Mouse (Mus musculus): Measurements from ENCODE around the gene Arhgap28. TPM values are rescaled to one million over a fixed set of nuclear protein-coding genes. Genes with fewer than 3 reads are reported as not detected.
A peak's percentile ranks its signal among the peaks of the same experiment; 100 is the strongest.

The Arhgap28 gene
- polyA plus RNA-seq, 1 experiment from 2014 or later: 5.7 TPM

GRCm38 (mm10) chr17:67838948-67839347, 165.0 kb downstream of the Arhgap28 start:
- no peak overlapping the region for H3K9ac ChIP-seq (ENCODE audit: low read length)
- no peak for DNase-seq (ENCODE audit: low spot score)
- H3K27me3 ChIP-seq (ENCODE audit: control insufficient read depth, insufficient read depth, low read length): no peaks in the 10 kb centered on the region
- no peak overlapping the region for H3K27ac ChIP-seq (replicated peaks)
- no peak for TF ChIP-seq CTCF (IDR thresholded peaks at IDR 0.05; ENCODE audit: low read depth)
- no peaks in the 10 kb centered on the region for H3K4me1 ChIP-seq (replicated peaks; ENCODE audit: control insufficient read depth, insufficient read depth)
- no peak for ATAC-seq (ENCODE audit: low FRiP score, low TSS enrichment)
- no peaks in the 10 kb centered on the region for H3K9me3 ChIP-seq (ENCODE audit: control insufficient read depth, low read length)
- H3K4me2 ChIP-seq (replicated peaks; ENCODE audit: low read depth): no peak overlapping the region
- no peaks in the 10 kb centered on the region for H3K36me3 ChIP-seq (ENCODE audit: control insufficient read depth, insufficient read depth, low read length)
- no peak overlapping the region for H3K4me3 ChIP-seq (ENCODE audit: low read depth, low read length)
- 81% methylated on average over 13 of the region's 13 CpGs for WGBS

GRCm38 (mm10) chr17:67837351-67838090, 166.4 kb downstream of the Arhgap28 start:
- Histone ChIP-seq H3K9ac (ENCODE audit: low read length) (no peak overlapping the region), H3K36me3 (ENCODE audit: control insufficient read depth, insufficient read depth, low read length) (no peaks in the 10 kb centered on the region), H3K4me3 (ENCODE audit: low read depth, low read length) (no peak overlapping the region), H3K9me3 (ENCODE audit: control insufficient read depth, low read length) (no peaks in the 10 kb centered on the region), H3K27me3 (ENCODE audit: control insufficient read depth, insufficient read depth, low read length) (no peaks in the 10 kb centered on the region), H3K4me2 (replicated peaks; ENCODE audit: low read depth) (no peak overlapping the region), H3K4me1 (replicated peaks; ENCODE audit: control insufficient read depth, insufficient read depth) (no peaks in the 10 kb centered on the region), H3K27ac (replicated peaks) (no peak overlapping the region)
- TF ChIP-seq CTCF (IDR thresholded peaks at IDR 0.05; ENCODE audit: low read depth) (peak; percentile 88), EP300 (optimal IDR thresholded peaks at IDR 0.05) (no peak)
- DNase-seq (ENCODE audit: low spot score) (peak; percentile 65), ATAC-seq (ENCODE audit: low FRiP score, low TSS enrichment) (0 out of 2 replicates have a peak, but pooled peaks have one; percentile 42)
- WGBS: 54% methylated on average over 17 of the region's 17 CpGs

- no peaks in the 10 kb centered on the region for H3K4me1 ChIP-seq (replicated peaks; ENCODE audit: control insufficient read depth, insufficient read depth)
- no peak overlapping the region for H3K4me3 ChIP-seq (ENCODE audit: low read depth, low read length)
- 97% methylated on average over 20 of the region's 20 CpGs for WGBS
- no peaks in the 10 kb centered on the region for H3K27me3 ChIP-seq (ENCODE audit: control insufficient read depth, insufficient read depth, low read length)
- no peak for ATAC-seq (ENCODE audit: low FRiP score, low TSS enrichment)
- H3K27ac ChIP-seq (replicated peaks): no peak overlapping the region
- TF ChIP-seq EP300 (optimal IDR thresholded peaks at IDR 0.05) (no peak), CTCF (IDR thresholded peaks at IDR 0.05; ENCODE audit: low read depth) (no peak)
- H3K9ac ChIP-seq (ENCODE audit: low read length): no peak overlapping the region
- no peaks in the 10 kb centered on the region for H3K9me3 ChIP-seq (ENCODE audit: control insufficient read depth, low read length)
- DNase-seq (ENCODE audit: low spot score): no peak
- H3K36me3 ChIP-seq (ENCODE audit: control insufficient read depth, insufficient read depth, low read length): no peaks in the 10 kb centered on the region
- no peak overlapping the region for H3K4me2 ChIP-seq (replicated peaks; ENCODE audit: low read depth)
Measured at GRCm38 (mm10) chr17:67836146-67836895, 167.6 kb downstream of the Arhgap28 start.

- ATAC-seq (ENCODE audit: low FRiP score, low TSS enrichment) (no peak), DNase-seq (ENCODE audit: low spot score) (no peak)
- H3K36me3 ChIP-seq (ENCODE audit: control insufficient read depth, insufficient read depth, low read length): no peaks in the 10 kb centered on the region
- H3K9me3 ChIP-seq (ENCODE audit: control insufficient read depth, low read length): no peaks in the 10 kb centered on the region
- no peak for TF ChIP-seq CTCF (IDR thresholded peaks at IDR 0.05; ENCODE audit: low read depth)
- TF ChIP-seq EP300 (optimal IDR thresholded peaks at IDR 0.05): no peak
- no peak overlapping the region for H3K4me2 ChIP-seq (replicated peaks; ENCODE audit: low read depth)
- H3K9ac ChIP-seq (ENCODE audit: low read length): no peak overlapping the region
- H3K27me3 ChIP-seq (ENCODE audit: control insufficient read depth, insufficient read depth, low read length): no peaks in the 10 kb centered on the region
- no peak overlapping the region for H3K27ac ChIP-seq (replicated peaks)
- no peaks in the 10 kb centered on the region for H3K4me1 ChIP-seq (replicated peaks; ENCODE audit: control insufficient read depth, insufficient read depth)
- no peak overlapping the region for H3K4me3 ChIP-seq (ENCODE audit: low read depth, low read length)
- WGBS: 93% methylated on average over 3 of the region's 3 CpGs
Measured at GRCm38 (mm10) chr17:67827431-67827830, 176.5 kb downstream of the Arhgap28 start.

- Histone ChIP-seq H3K4me1 (replicated peaks; ENCODE audit: control insufficient read depth, insufficient read depth) (no peaks in the 10 kb centered on the region), H3K9me3 (ENCODE audit: control insufficient read depth, low read length) (no peaks in the 10 kb centered on the region), H3K27me3 (ENCODE audit: control insufficient read depth, insufficient read depth, low read length) (no peaks in the 10 kb centered on the region), H3K36me3 (ENCODE audit: control insufficient read depth, insufficient read depth, low read length) (no peaks in the 10 kb centered on the region), H3K27ac (replicated peaks) (no peak overlapping the region), H3K4me2 (replicated peaks; ENCODE audit: low read depth) (no peak overlapping the region), H3K4me3 (ENCODE audit: low read depth, low read length) (no peak overlapping the region), H3K9ac (ENCODE audit: low read length) (no peak overlapping the region)
- 93% methylated on average over 10 of the region's 10 CpGs for WGBS
- no peak for TF ChIP-seq CTCF (IDR thresholded peaks at IDR 0.05; ENCODE audit: low read depth)
- TF ChIP-seq EP300 (optimal IDR thresholded peaks at IDR 0.05): no peak
- ATAC-seq (ENCODE audit: low FRiP score, low TSS enrichment) (no peak), DNase-seq (ENCODE audit: low spot score) (no peak)
Measured at GRCm38 (mm10) chr17:67816916-67817315, 187.0 kb downstream of the Arhgap28 start.

- Histone ChIP-seq H3K4me2 (replicated peaks; ENCODE audit: low read depth) (no peak overlapping the region), H3K36me3 (ENCODE audit: control insufficient read depth, insufficient read depth, low read length) (no peaks in the 10 kb centered on the region), H3K27ac (replicated peaks) (no peak overlapping the region), H3K4me3 (ENCODE audit: low read depth, low read length) (no peak overlapping the region), H3K4me1 (replicated peaks; ENCODE audit: control insufficient read depth, insufficient read depth) (no peaks in the 10 kb centered on the region), H3K9ac (ENCODE audit: low read length) (no peak overlapping the region), H3K9me3 (ENCODE audit: control insufficient read depth, low read length) (no peaks in the 10 kb centered on the region), H3K27me3 (ENCODE audit: control insufficient read depth, insufficient read depth, low read length) (no peaks in the 10 kb centered on the region)
- DNase-seq (ENCODE audit: low spot score): no peak
- TF ChIP-seq CTCF (IDR thresholded peaks at IDR 0.05; ENCODE audit: low read depth): no peak
- TF ChIP-seq EP300 (optimal IDR thresholded peaks at IDR 0.05): no peak
- no peak for ATAC-seq (ENCODE audit: low FRiP score, low TSS enrichment)
- 92% methylated on average over 11 of the region's 11 CpGs for WGBS
Measured at GRCm38 (mm10) chr17:67815720-67816119, 188.2 kb downstream of the Arhgap28 start.
